Mouse (Mus musculus) T-cell, adult 2 months (primary cell): ENCODE data around the gene AC124502.3.
"Not testable (repeated sequence)": the region's sequence is repeated elsewhere in the genome, so short reads cannot be mapped to it uniquely, and the experiment has no call there.

Source experiments
- DNase-seq: peaks from one replicate; pipeline ENCODE4 v3.0.0; 2022; ENCODE audit warnings: low spot score

Gene AC124502.3

GRCm38 (mm10) chr19:5038709-5039156 lies at the start of gene AC124502.3, which contains the start of gene B4gat1:
Gene AC124502.3, plus strand, starts transcription at chr19:5038891.
Gene B4gat1, plus strand, starts transcription at chr19:5038826.
- peak; percentile 85 for DNase-seq

- DNase-seq = peak; percentile 46
Measured at GRCm38 (mm10) chr19:4989013-4989412, 49.7 kb upstream of the AC124502.3 start.

- DNase-seq = no peak
Measured at GRCm38 (mm10) chr19:4989434-4990255, 49.0 kb upstream of the AC124502.3 start.

GRCm38 (mm10) chr19:4990256-4990625 lies 48.5 kb upstream of the AC124502.3 start, which contains the start of gene Npas4:
Gene Npas4, minus strand, starts transcription at chr19:4990316.
- DNase-seq = no peak

- no peak for DNase-seq
Measured at GRCm38 (mm10) chr19:4990716-4991115, 48.0 kb upstream of the AC124502.3 start.

- no peak for DNase-seq
Measured at GRCm38 (mm10) chr19:4992371-4992770, 46.3 kb upstream of the AC124502.3 start.

GRCm38 (mm10) chr19:4992904-4993303 lies 45.8 kb upstream of the AC124502.3 start:
- peak; percentile 22 for DNase-seq

GRCm38 (mm10) chr19:4994043-4994442 lies 44.6 kb upstream of the AC124502.3 start:
- no peak for DNase-seq

- no peak for DNase-seq
Measured at GRCm38 (mm10) chr19:4999445-5000140, 39.1 kb upstream of the AC124502.3 start.

- DNase-seq = peak; percentile 92
Measured at GRCm38 (mm10) chr19:5001666-5002406, 36.9 kb upstream of the AC124502.3 start.

GRCm38 (mm10) chr19:5003644-5004043 lies 35.0 kb upstream of the AC124502.3 start:
- not testable (repeated sequence) for DNase-seq

- no peak for DNase-seq
Measured at GRCm38 (mm10) chr19:5004925-5005324, 33.8 kb upstream of the AC124502.3 start.

GRCm38 (mm10) chr19:5013138-5013537 lies 25.6 kb upstream of the AC124502.3 start:
- no peak for DNase-seq

GRCm38 (mm10) chr19:5014961-5015398 lies 23.7 kb upstream of the AC124502.3 start:
- peak; percentile 35 for DNase-seq

GRCm38 (mm10) chr19:5016221-5016742 lies 22.4 kb upstream of the AC124502.3 start:
- no peak for DNase-seq

- peak; percentile 75 for DNase-seq
Measured at GRCm38 (mm10) chr19:5016782-5017181, 21.9 kb upstream of the AC124502.3 start.

- no peak for DNase-seq
Measured at GRCm38 (mm10) chr19:5017611-5018010, 21.1 kb upstream of the AC124502.3 start.

GRCm38 (mm10) chr19:5018191-5018590 lies 20.5 kb upstream of the AC124502.3 start:
- no peak for DNase-seq

GRCm38 (mm10) chr19:5021416-5021815 lies 17.3 kb upstream of the AC124502.3 start:
- DNase-seq = no peak

GRCm38 (mm10) chr19:5023621-5024479 lies 14.8 kb upstream of the AC124502.3 start, which contains the start of gene Slc29a2:
Gene Slc29a2, plus strand, starts transcription at chr19:5023860.
- DNase-seq = peak; percentile 84

- DNase-seq = no peak
Measured at GRCm38 (mm10) chr19:5026111-5026510, 12.6 kb upstream of the AC124502.3 start.
